Mouse (Mus musculus) kidney, embryonic 16.5 days (tissue): ENCODE measurements around the gene Sult6b2. TPM values are rescaled to one million over a fixed set of nuclear protein-coding genes. Genes with fewer than 3 reads are reported as not detected.

Experiments
- ATAC-seq: fragments of 200-750 bp; cut with Nextera tagmentation; 2 replicates; pipeline ENCODE4 v1.8.0; 2017; ENCODE audit warnings: moderate TSS enrichment; ENCODE audit not compliant: low FRiP score, low TSS enrichment
- H3K27ac ChIP-seq: fragments of 300-500 bp; sonication (generic); 2 replicates; pipeline ENCODE4 v1.5.1; 2014; ENCODE audit warnings: low read length
- H3K27me3 ChIP-seq: fragments of 300-500 bp; sonication (generic); 2 replicates; pipeline ENCODE4 v1.6.1; 2014; ENCODE audit warnings: low read length, control low read depth, mixed read lengths; ENCODE audit not compliant: insufficient read depth
- H3K36me3 ChIP-seq: fragments of 300-500 bp; sonication (generic); 2 replicates; pipeline ENCODE4 v1.6.1; 2014; ENCODE audit warnings: low read length, control low read depth, mixed read lengths; ENCODE audit not compliant: insufficient read depth
- H3K4me1 ChIP-seq: fragments of 300-500 bp; sonication (generic); 2 replicates; pipeline ENCODE4 v1.6.1; 2014; ENCODE audit warnings: low read length, control low read depth, mixed read lengths; ENCODE audit not compliant: insufficient read depth
- H3K4me2 ChIP-seq: fragments of 300-500 bp; sonication (generic); replicated peaks from 2 replicates; pipeline ENCODE4 v1.6.1; 2014; ENCODE audit warnings: low read depth, low read length
- H3K4me3 ChIP-seq: fragments of 300-500 bp; sonication (generic); 2 replicates; pipeline ENCODE4 v1.5.1; 2014; ENCODE audit warnings: mild to moderate bottlenecking, low read length
- H3K9ac ChIP-seq: fragments of 300-500 bp; sonication (generic); replicated peaks from 2 replicates; pipeline ENCODE4 v1.6.1; 2014; ENCODE audit warnings: low read length
- H3K9me3 ChIP-seq: fragments of 300-500 bp; sonication (generic); 2 replicates; pipeline ENCODE4 v1.6.1; 2016; ENCODE audit warnings: low read length, control low read depth
- WGBS: fragments of 180-500 bp; shearing (Covaris S2); extraction: QIAGEN DNeasy Blood & Tissue Kit; methylation state at CpG from one replicate; pipeline ENCODE4 v1.1.7; 2014; 5-methylcytosine and 5-hydroxymethylcytosine counted together
- polyA plus RNA-seq: library from polyadenylated mRNA; unstranded; fragments of >200 nt; fragmentation: Nextera tagmentation; extraction: Ambion mirVana; gene quantifications from 2 replicates; pipeline ENCODE4 v1.2.1, GENCODE M21; 2015

Gene Sult6b2
- polyA plus RNA-seq, 1 experiment from 2014 or later: not detected

- Histone ChIP-seq H3K9me3 (no peaks in the 10 kb centered on the region), H3K27ac (no peak overlapping the region), H3K36me3 (no peaks in the 10 kb centered on the region), H3K9ac (no peak overlapping the region), H3K27me3 (no peaks in the 10 kb centered on the region), H3K4me3 (no peak overlapping the region), H3K4me2 (no peak overlapping the region), H3K4me1 (no peaks in the 10 kb centered on the region)
- 57% methylated on average over 7 of the region's 7 CpGs for WGBS
- no peak for ATAC-seq
Observed at GRCm38 (mm10) chr6:142781286-142781685, 23.0 kb downstream of the Sult6b2 start.

DNA sequence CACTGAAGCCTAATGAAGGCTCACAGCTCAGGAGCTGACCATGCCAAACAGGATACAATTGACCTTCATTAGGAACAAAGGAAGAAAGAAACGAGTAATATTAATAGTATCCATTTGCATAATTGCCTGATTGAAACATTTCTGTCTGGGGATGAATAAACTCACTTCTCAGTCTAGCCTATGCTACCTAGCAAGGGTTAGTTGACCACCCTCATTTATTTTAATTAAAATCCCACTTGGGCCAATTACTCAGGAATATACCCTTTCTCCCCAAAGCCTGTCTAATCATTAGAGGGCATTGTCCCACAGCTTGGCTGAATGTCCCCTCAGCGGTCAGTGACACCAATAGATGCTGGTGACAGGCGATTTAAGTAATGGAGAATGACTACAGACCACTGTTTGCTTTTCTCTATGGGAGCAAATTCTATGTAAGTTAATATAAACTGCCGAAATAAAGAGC, 23.7 kb downstream of the Sult6b2 start:
- 80% methylated on average over 4 of the region's 4 CpGs for WGBS

DNA sequence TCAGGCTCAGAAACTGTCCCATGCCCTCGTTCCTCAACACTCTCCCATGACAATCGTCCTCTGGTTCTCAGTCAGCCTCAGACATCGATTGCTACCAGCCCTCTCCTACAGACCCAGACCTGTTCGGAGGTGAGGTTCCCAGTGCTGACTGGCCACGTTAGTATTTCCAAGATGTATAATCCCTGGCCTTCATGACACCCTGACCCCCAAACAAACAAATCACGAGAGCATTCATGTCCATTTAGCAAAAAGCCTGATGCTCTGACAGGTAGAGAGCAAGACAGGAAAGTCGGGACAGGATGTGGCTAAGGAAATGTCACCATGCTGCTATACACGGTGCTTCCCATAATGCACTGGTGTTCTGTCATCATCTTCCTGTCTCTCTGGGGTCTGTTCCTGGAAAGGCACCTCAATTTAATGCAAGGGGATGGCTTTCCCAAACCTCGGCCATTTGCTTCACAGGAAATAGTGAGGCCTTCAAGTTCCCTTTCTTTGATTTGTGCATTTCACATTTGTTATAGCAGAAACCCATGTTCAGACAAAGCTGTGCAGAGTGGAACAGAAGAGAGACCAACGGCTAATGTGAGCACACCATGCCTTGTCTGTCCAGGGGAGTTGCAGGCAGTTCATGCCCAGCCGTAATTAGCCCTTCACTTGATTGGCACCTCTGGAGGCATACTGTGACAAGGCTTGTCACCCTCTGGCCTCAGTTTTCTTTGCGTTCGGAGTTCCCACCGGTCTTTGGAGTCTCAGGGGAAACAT, 24.3 kb downstream of the Sult6b2 start:
- ATAC-seq: no peak
- 67% methylated on average over 14 of the region's 14 CpGs for WGBS

More for the DNA sequence above, 23.7 kb downstream of the Sult6b2 start:
- Histone ChIP-seq H3K9me3 (no peaks in the 10 kb centered on the region), H3K4me2 (no peak overlapping the region), H3K4me3 (no peak overlapping the region), H3K27ac (no peak overlapping the region), H3K27me3 (no peaks in the 10 kb centered on the region), H3K36me3 (no peaks in the 10 kb centered on the region), H3K4me1 (no peaks in the 10 kb centered on the region), H3K9ac (no peak overlapping the region)
- no peak for ATAC-seq

GRCm38 (mm10) chr6:142779045-142779811, 25.1 kb downstream of the Sult6b2 start:
- 46% methylated on average over 11 of the region's 11 CpGs for WGBS
- H3K27ac ChIP-seq: no peak overlapping the region
- peak; percentile 66; the same call in 1 of the 2 replicates for ATAC-seq

More for the DNA sequence above, 24.3 kb downstream of the Sult6b2 start:
- no peaks in the 10 kb centered on the region for H3K27me3 ChIP-seq
- H3K36me3 ChIP-seq: no peaks in the 10 kb centered on the region
- no peak overlapping the region for H3K4me2 ChIP-seq
- H3K4me3 ChIP-seq: no peak overlapping the region
- no peak overlapping the region for H3K27ac ChIP-seq
- H3K9ac ChIP-seq: no peak overlapping the region
- H3K4me1 ChIP-seq: no peaks in the 10 kb centered on the region
- H3K9me3 ChIP-seq: no peaks in the 10 kb centered on the region

DNA sequence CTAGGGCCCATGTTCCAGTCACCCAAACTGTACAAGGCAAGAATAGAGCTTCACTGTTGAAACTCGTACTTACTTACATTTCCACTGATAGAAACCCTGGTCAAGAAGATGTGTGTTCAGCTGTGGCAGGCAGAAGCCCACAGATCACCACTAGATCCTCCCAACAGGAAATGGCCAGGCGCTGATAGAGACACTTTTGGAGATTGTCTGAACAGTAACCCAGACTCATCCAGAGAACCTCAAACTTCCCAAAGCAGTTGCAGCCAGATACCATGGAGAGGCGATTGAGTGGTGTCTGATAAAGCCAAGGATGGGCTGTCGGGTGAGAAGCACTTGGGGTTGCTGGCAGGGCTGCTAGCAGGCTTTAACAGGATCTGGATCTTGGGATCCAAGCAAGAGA, 27.4 kb downstream of the Sult6b2 start:
- Histone ChIP-seq H3K27me3 (no peaks in the 10 kb centered on the region), H3K4me2 (no peak overlapping the region), H3K4me1 (no peaks in the 10 kb centered on the region), H3K9me3 (no peaks in the 10 kb centered on the region), H3K36me3 (peaks cover 25% of the 10 kb centered on the region), H3K9ac (no peak overlapping the region), H3K4me3 (no peak overlapping the region), H3K27ac (no peak overlapping the region)
- ATAC-seq: no peak
- 77% methylated on average over 4 of the region's 4 CpGs for WGBS

More at GRCm38 (mm10) chr6:142779045-142779811, 25.1 kb downstream of the Sult6b2 start:
- Histone ChIP-seq H3K4me2 (no peak overlapping the region), H3K9me3 (no peaks in the 10 kb centered on the region), H3K27me3 (no peaks in the 10 kb centered on the region), H3K9ac (no peak overlapping the region), H3K36me3 (peaks cover 4% of the 10 kb centered on the region; the same call in 1 of the 2 replicates), H3K4me3 (no peak overlapping the region), H3K4me1 (no peaks in the 10 kb centered on the region)

DNA sequence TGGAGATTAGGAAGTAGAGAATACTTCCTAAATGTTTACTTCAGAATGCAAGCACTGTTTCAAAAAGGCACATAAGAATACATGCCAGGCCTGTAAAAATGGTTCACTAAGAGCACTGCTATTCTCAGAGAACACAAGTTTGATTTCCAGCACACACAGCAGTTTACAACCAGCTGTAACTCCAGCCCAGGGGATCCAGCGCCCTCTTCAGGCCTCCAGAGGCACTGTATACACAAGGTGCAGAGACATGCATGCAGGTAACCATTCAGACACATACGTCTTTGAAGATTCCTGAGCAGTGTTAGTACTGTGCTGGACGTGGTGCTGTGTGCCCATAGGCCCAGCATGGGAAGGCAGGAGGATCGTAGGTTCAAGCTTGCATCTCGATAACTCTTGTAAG, 30.7 kb downstream of the Sult6b2 start:
- H3K4me3 ChIP-seq: no peak overlapping the region
- H3K4me1 ChIP-seq: no peaks in the 10 kb centered on the region
- H3K9ac ChIP-seq: no peak overlapping the region
- 90% methylated on average over 5 of the region's 5 CpGs for WGBS
- ATAC-seq: no peak
- H3K27ac ChIP-seq: no peak overlapping the region
- no peaks in the 10 kb centered on the region for H3K27me3 ChIP-seq
- peaks cover 47% of the 10 kb centered on the region for H3K36me3 ChIP-seq
- no peaks in the 10 kb centered on the region for H3K9me3 ChIP-seq
- H3K4me2 ChIP-seq: no peak overlapping the region

DNA sequence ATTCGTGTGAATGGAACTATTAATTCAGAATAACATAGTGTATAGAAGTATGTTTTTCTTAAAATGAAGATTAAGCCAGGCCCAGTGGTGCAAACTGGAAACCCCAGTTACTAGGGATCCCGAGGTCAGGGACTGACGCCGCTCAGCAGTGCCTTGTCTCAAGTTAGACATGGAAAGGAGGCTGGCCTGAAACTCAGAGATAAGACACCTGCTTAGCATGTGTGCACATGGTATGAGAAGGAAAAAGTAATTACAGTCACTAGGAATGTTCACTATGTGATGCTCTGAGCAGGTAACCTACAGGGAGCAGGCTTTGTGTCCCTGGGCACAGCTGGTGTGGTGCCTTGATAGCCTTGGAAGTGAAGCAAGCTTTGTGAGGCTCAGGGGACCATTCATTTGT, 32.7 kb downstream of the Sult6b2 start:
- Histone ChIP-seq H3K9ac (no peak overlapping the region), H3K4me1 (no peaks in the 10 kb centered on the region; the same call in 1 of the 2 replicates), H3K27ac (no peak overlapping the region), H3K4me3 (no peak overlapping the region), H3K36me3 (peaks cover 62% of the 10 kb centered on the region), H3K4me2 (no peak overlapping the region), H3K27me3 (no peaks in the 10 kb centered on the region), H3K9me3 (no peaks in the 10 kb centered on the region)
- WGBS: 82% methylated on average over 4 of the region's 4 CpGs
- ATAC-seq: no peak

DNA sequence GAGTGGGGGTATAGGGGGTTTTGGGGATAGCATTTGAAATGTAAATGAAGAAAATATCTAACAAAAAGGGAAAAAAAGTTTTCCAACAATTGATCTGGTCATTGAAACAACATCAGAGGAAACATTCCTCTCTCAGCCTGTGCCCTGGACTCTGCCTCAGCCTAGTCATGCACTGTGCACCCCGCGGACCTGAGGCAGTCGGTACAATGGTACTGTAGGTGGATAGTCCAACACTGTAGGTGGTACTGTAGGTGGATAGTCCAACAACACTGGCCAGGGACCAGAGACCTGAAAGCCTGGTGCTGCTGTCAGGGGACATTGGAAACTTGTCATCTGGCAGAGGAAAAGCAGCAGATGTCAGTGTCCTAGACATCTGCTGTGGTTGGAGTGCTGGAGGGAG, 34.4 kb downstream of the Sult6b2 start:
- H3K4me3 ChIP-seq: no peak overlapping the region
- no peaks in the 10 kb centered on the region; the same call in 1 of the 2 replicates for H3K4me1 ChIP-seq
- H3K27me3 ChIP-seq: no peaks in the 10 kb centered on the region
- H3K27ac ChIP-seq: no peak overlapping the region
- H3K36me3 ChIP-seq: peaks cover 76% of the 10 kb centered on the region
- no peak overlapping the region for H3K9ac ChIP-seq
- no peaks in the 10 kb centered on the region for H3K9me3 ChIP-seq
- 94% methylated on average over 3 of the region's 3 CpGs for WGBS
- ATAC-seq: no peak
- no peak overlapping the region for H3K4me2 ChIP-seq

- H3K4me3 ChIP-seq: no peak overlapping the region
- WGBS: 57% methylated on average over 9 of the region's 9 CpGs
- peak; percentile 60 for ATAC-seq
- H3K27ac ChIP-seq: no peak overlapping the region
- H3K36me3 ChIP-seq: peaks cover 64% of the 10 kb centered on the region
- H3K4me2 ChIP-seq: no peak overlapping the region
- H3K4me1 ChIP-seq: no peaks in the 10 kb centered on the region; the same call in 1 of the 2 replicates
- no peak overlapping the region for H3K9ac ChIP-seq
- H3K27me3 ChIP-seq: no peaks in the 10 kb centered on the region
- no peaks in the 10 kb centered on the region for H3K9me3 ChIP-seq
Observed at GRCm38 (mm10) chr6:142767305-142767704, 37.0 kb downstream of the Sult6b2 start.

DNA sequence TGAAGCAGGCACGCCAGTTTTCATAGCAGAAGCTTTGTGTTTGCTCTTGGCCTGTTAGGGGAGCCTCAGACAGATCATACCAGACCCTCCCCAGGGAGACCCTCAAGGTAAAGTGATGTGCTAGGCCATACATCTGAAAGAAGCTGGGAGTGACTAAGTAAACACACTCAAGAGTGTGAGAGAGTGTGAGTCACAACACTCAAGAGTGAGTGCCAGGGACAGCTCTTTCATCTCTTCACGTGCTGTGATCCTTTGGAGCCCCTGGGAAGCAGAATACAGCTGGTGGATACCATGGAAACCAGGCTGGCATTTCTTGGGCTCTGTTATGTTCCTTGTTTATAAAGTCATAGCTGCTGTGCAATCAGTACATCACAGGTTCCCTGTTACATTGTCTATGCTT, 39.4 kb downstream of the Sult6b2 start:
- WGBS: 76% methylated on average over 2 of the region's 2 CpGs
- H3K9ac ChIP-seq: no peak overlapping the region
- no peak overlapping the region for H3K4me2 ChIP-seq
- no peaks in the 10 kb centered on the region for H3K27me3 ChIP-seq
- no peaks in the 10 kb centered on the region for H3K9me3 ChIP-seq
- no peak overlapping the region for H3K27ac ChIP-seq
- H3K4me1 ChIP-seq: no peaks in the 10 kb centered on the region; the same call in 1 of the 2 replicates
- no peak overlapping the region for H3K4me3 ChIP-seq
- no peak for ATAC-seq
- peaks cover 49% of the 10 kb centered on the region for H3K36me3 ChIP-seq
